Mouse (Mus musculus): ENCODE data around the gene Izumo4. TPM values are rescaled to one million over a fixed set of nuclear protein-coding genes. Genes with fewer than 3 reads are reported as not detected.
A peak's percentile ranks its signal among the peaks of the same experiment; 100 is the strongest.

The Izumo4 gene
- total RNA-seq, 4 experiments from 2014 or later = 19.3 to 46.2 (median 33.3) TPM

- DNase-seq = peak; percentile 68
Measured at GRCm38 (mm10) chr10:80687850-80688249, 14.1 kb upstream of the Izumo4 start.

GRCm38 (mm10) chr10:80692249-80693165, 9.5 kb upstream of the Izumo4 start:
- DNase-seq = no peak

- DNase-seq = no peak
Measured at GRCm38 (mm10) chr10:80693401-80694045, 8.5 kb upstream of the Izumo4 start.

- no peak for DNase-seq
Measured at GRCm38 (mm10) chr10:80694159-80694938, 7.6 kb upstream of the Izumo4 start.

- DNase-seq = peak; percentile 68
Measured at GRCm38 (mm10) chr10:80695186-80695585, 6.8 kb upstream of the Izumo4 start.

GRCm38 (mm10) chr10:80695801-80696501, 6.0 kb upstream of the Izumo4 start:
- DNase-seq = no peak

GRCm38 (mm10) chr10:80696502-80697392, 5.2 kb upstream of the Izumo4 start:
- DNase-seq = no peak

GRCm38 (mm10) chr10:80697393-80697787, 4.6 kb upstream of the Izumo4 start:
- DNase-seq = no peak

- DNase-seq = no peak
Measured at GRCm38 (mm10) chr10:80697812-80698211, 4.2 kb upstream of the Izumo4 start.

- DNase-seq = no peak
Measured at GRCm38 (mm10) chr10:80698605-80699004, 3.4 kb upstream of the Izumo4 start.

GRCm38 (mm10) chr10:80700038-80700504, 1.9 kb upstream of the Izumo4 start:
- no peak for DNase-seq

GRCm38 (mm10) chr10:80700732-80701131, 1.3 kb upstream of the Izumo4 start:
- no peak for DNase-seq

GRCm38 (mm10) chr10:80702536-80703390, 779 bp downstream of the Izumo4 start:
- DNase-seq = peak; percentile 95

- DNase-seq = no peak
Measured at GRCm38 (mm10) chr10:80703643-80704042, 1.7 kb downstream of the Izumo4 start.

GRCm38 (mm10) chr10:80704418-80704817, 2.4 kb downstream of the Izumo4 start:
- no peak for DNase-seq

GRCm38 (mm10) chr10:80705033-80705432, 3.0 kb downstream of the Izumo4 start:
- DNase-seq = no peak

- DNase-seq = no peak
Measured at GRCm38 (mm10) chr10:80705479-80705878, 3.5 kb downstream of the Izumo4 start.

GRCm38 (mm10) chr10:80710834-80711233, 8.8 kb downstream of the Izumo4 start:
- DNase-seq = no peak

GRCm38 (mm10) chr10:80717281-80717680, 15.3 kb downstream of the Izumo4 start:
- no peak for DNase-seq

Data from adrenal gland, adult 8-10 months (tissue).